ENCODE assay signal across 7 mouse cellular contexts in genomic region chr17:27702518-27702917, GRCm38 (mm10). TPM values are rescaled to one million over a fixed set of nuclear protein-coding genes. Genes with fewer than 3 reads are reported as not detected.
DNase-seq lines count a peak whose midpoint lies in the region; ATAC-seq and TF ChIP-seq lines count a peak whose summit lies in the region.

No protein-coding gene starts in this region.

- ATAC-seq in embryonic facial prominence, embryonic 15.5 days (ENCODE audit: insufficient number of reproducible peaks, low FRiP score, low TSS enrichment, low read depth), result no peak
- ATAC-seq in hindbrain, embryonic 11.5 days (ENCODE audit: low FRiP score), result no peak
- no peak for ATAC-seq in midbrain, embryonic 16.5 days

- peak; percentile 90 for TF ChIP-seq CTCF in ES-Bruce4 (IDR thresholded peaks at IDR 0.05; ENCODE audit: low read depth, low read length)

- H3K27ac ChIP-seq in ES-Bruce4 (ENCODE audit: insufficient read depth, low read length), result no peak overlapping the region
- no peak overlapping the region for H3K27ac ChIP-seq in embryonic facial prominence, embryonic 15.5 days (replicated peaks)
- H3K27ac ChIP-seq in hindbrain, embryonic 11.5 days (ENCODE audit: low read depth, low read length), result no peak overlapping the region
- H3K27ac ChIP-seq in midbrain, embryonic 16.5 days (ENCODE audit: low read length), result 0 out of 2 replicates have a peak overlapping the region, but pooled peaks have one; percentile 22

- H3K4me3 ChIP-seq in ES-Bruce4 (ENCODE audit: low read depth, low read length), result peak overlapping the region; percentile 48
- H3K4me3 ChIP-seq in embryonic facial prominence, embryonic 15.5 days (replicated peaks), result peak overlapping the region; percentile 37
- H3K4me3 ChIP-seq in hindbrain, embryonic 11.5 days (ENCODE audit: low read depth, low read length), result peak overlapping the region; percentile 19; the same call in 1 of the 2 replicates
- H3K4me3 ChIP-seq in midbrain, embryonic 16.5 days (ENCODE audit: low read depth, low read length), result no peak overlapping the region

- TF ChIP-seq EP300 in ES-Bruce4 (IDR thresholded peaks at IDR 0.05; ENCODE audit: insufficient read depth, low read depth, low read length), result peak; percentile 62; the same call in 1 of the 2 replicates

- WGBS in embryonic facial prominence, embryonic 15.5 days, result under 1% methylated on average over 32 of the region's 34 CpGs
- 1% methylated on average over 33 of the region's 34 CpGs for WGBS in hindbrain, embryonic 11.5 days
- 1% methylated on average over 33 of the region's 34 CpGs for WGBS in midbrain, embryonic 16.5 days

- H3K4me1 ChIP-seq in ES-Bruce4 (ENCODE audit: control insufficient read depth, insufficient read depth, low read length), result peaks cover 5% of the 10 kb centered on the region
- peaks cover 14% of the 10 kb centered on the region for H3K4me1 ChIP-seq in embryonic facial prominence, embryonic 15.5 days
- H3K4me1 ChIP-seq in hindbrain, embryonic 11.5 days (replicated peaks; ENCODE audit: control insufficient read depth, insufficient read depth, low read length), result no peaks in the 10 kb centered on the region; the same call in 1 of the 2 replicates
- peaks cover 9% of the 10 kb centered on the region for H3K4me1 ChIP-seq in midbrain, embryonic 16.5 days (ENCODE audit: control insufficient read depth, insufficient read depth, low read length)

- TF ChIP-seq POLR2A in ES-Bruce4 (IDR thresholded peaks at IDR 0.05; ENCODE audit: insufficient read depth, low read length), result no peak

- H3K36me3 ChIP-seq in ES-Bruce4 (ENCODE audit: control insufficient read depth, insufficient read depth, low read length, poor library complexity, severe bottlenecking), result no peaks in the 10 kb centered on the region
- no peaks in the 10 kb centered on the region for H3K36me3 ChIP-seq in embryonic facial prominence, embryonic 15.5 days
- no peaks in the 10 kb centered on the region for H3K36me3 ChIP-seq in hindbrain, embryonic 11.5 days (ENCODE audit: control insufficient read depth, insufficient read depth, low read length)
- 0 out of 2 replicates have a peak, but pooled peaks cover 2% of the 10 kb centered on the region for H3K36me3 ChIP-seq in midbrain, embryonic 16.5 days (ENCODE audit: control insufficient read depth, insufficient read depth, low read length)

- H3K9ac ChIP-seq in ES-Bruce4 (ENCODE audit: low read depth, poor library complexity, severe bottlenecking), result peak overlapping the region; percentile 41; the same call in 1 of the 2 replicates
- no peak overlapping the region for H3K9ac ChIP-seq in embryonic facial prominence, embryonic 15.5 days
- H3K9ac ChIP-seq in hindbrain, embryonic 11.5 days (ENCODE audit: low read depth, low read length), result 0 out of 2 replicates have a peak overlapping the region, but pooled peaks have one; percentile 27
- peak overlapping the region; percentile 54; the same call in 1 of the 2 replicates for H3K9ac ChIP-seq in midbrain, embryonic 16.5 days (ENCODE audit: low read depth, low read length)

- peak; percentile 44 for DNase-seq in adrenal gland, adult 2 months
- DNase-seq in hindbrain, embryonic 11.5 days (ENCODE audit: low spot score), result peak; percentile 81
- peak; percentile 57 for DNase-seq in liver
- DNase-seq in thymus, postnatal 4 days, result peak; percentile 69

- no peaks in the 10 kb centered on the region for H3K27me3 ChIP-seq in ES-Bruce4 (ENCODE audit: control insufficient read depth, insufficient read depth, low read length, poor library complexity, severe bottlenecking)
- H3K27me3 ChIP-seq in embryonic facial prominence, embryonic 15.5 days, result no peaks in the 10 kb centered on the region
- H3K27me3 ChIP-seq in hindbrain, embryonic 11.5 days (ENCODE audit: control insufficient read depth, insufficient read depth, low read length), result peaks cover 3% of the 10 kb centered on the region; the same call in 1 of the 2 replicates
- 0 out of 2 replicates have a peak, but pooled peaks cover 4% of the 10 kb centered on the region for H3K27me3 ChIP-seq in midbrain, embryonic 16.5 days (ENCODE audit: control insufficient read depth, insufficient read depth, low read depth, low read length)

- peak overlapping the region; percentile 67 for H3K4me2 ChIP-seq in embryonic facial prominence, embryonic 15.5 days (replicated peaks)
- peak overlapping the region; percentile 50 for H3K4me2 ChIP-seq in hindbrain, embryonic 11.5 days (replicated peaks; ENCODE audit: low read depth, low read length)
- peak overlapping the region; percentile 46 for H3K4me2 ChIP-seq in midbrain, embryonic 16.5 days (ENCODE audit: low read length)

- peaks cover 10% of the 10 kb centered on the region for H3K9me3 ChIP-seq in ES-Bruce4 (replicated peaks; ENCODE audit: control insufficient read depth, insufficient read depth, low read length, poor library complexity, severe bottlenecking)
- H3K9me3 ChIP-seq in embryonic facial prominence, embryonic 15.5 days (replicated peaks), result no peaks in the 10 kb centered on the region
- H3K9me3 ChIP-seq in hindbrain, embryonic 11.5 days (ENCODE audit: control insufficient read depth, low read length), result no peaks in the 10 kb centered on the region
- no peaks in the 10 kb centered on the region; the same call in 1 of the 2 replicates for H3K9me3 ChIP-seq in midbrain, embryonic 16.5 days (replicated peaks; ENCODE audit: control insufficient read depth, low read length, poor library complexity, severe bottlenecking)

RNA-seq across cellular contexts. Expression of gene Spdef, which starts 26.2 kb away (rescaled TPM):
- polyA plus RNA-seq in ES-Bruce4 (2011; ENCODE audit: insufficient read depth, insufficient read length, low read depth, missing spikeins), result 1.2 and 1.4 TPM in 2 replicates
- under 1 TPM in 1 of 2 experiments, not detected in 1; 0.28 TPM for total RNA-seq in adrenal gland, adult 2 months (2021)
- 0.11 and 0.47 TPM in 2 replicates for polyA plus RNA-seq in adrenal gland, adult 2 months (2012; rRNA removed)
- 0.35 and 0.95 TPM in 2 replicates for polyA plus RNA-seq in embryonic facial prominence, embryonic 15.5 days (2015; fragmentation: Nextera tagmentation; extraction: Ambion mirVana)
- polyA plus RNA-seq in hindbrain, embryonic 11.5 days (2014; fragmentation: Nextera tagmentation; extraction: Ambion mirVana), result 0.17 TPM in 1 of 2 replicates, not detected in the other
- polyA plus RNA-seq in midbrain, embryonic 16.5 days (2015; fragmentation: Nextera tagmentation; extraction: Ambion mirVana), result 1.5 and 2.6 TPM in 2 replicates

RNA-seq across cellular contexts. Expression of gene Pacsin1, which starts 47.2 kb away (rescaled TPM):
- 16.0 and 16.8 TPM in 2 replicates for polyA plus RNA-seq in ES-Bruce4 (2011; ENCODE audit: insufficient read depth, insufficient read length, low read depth, missing spikeins)
- 1 to 10 TPM; 2.5 to 5.6 TPM for total RNA-seq in adrenal gland, adult 2 months (2021)
- 3.0 and 3.8 TPM in 2 replicates for polyA plus RNA-seq in adrenal gland, adult 2 months (2012; rRNA removed)
- 5.2 and 5.3 TPM in 2 replicates for polyA plus RNA-seq in embryonic facial prominence, embryonic 15.5 days (2015; fragmentation: Nextera tagmentation; extraction: Ambion mirVana)
- polyA plus RNA-seq in hindbrain, embryonic 11.5 days (2014; fragmentation: Nextera tagmentation; extraction: Ambion mirVana), result 3.5 and 3.7 TPM in 2 replicates
- 58.9 and 67.7 TPM in 2 replicates for polyA plus RNA-seq in midbrain, embryonic 16.5 days (2015; fragmentation: Nextera tagmentation; extraction: Ambion mirVana)
